Mouse (Mus musculus): ENCODE results near the gene Map3k6.

The Map3k6 gene

GRCm38 (mm10) chr4:133282656-133283055 is 42.0 kb downstream of the Map3k6 start:
- DNase-seq (ENCODE audit: low read depth, low spot score) = no peak

DNA sequence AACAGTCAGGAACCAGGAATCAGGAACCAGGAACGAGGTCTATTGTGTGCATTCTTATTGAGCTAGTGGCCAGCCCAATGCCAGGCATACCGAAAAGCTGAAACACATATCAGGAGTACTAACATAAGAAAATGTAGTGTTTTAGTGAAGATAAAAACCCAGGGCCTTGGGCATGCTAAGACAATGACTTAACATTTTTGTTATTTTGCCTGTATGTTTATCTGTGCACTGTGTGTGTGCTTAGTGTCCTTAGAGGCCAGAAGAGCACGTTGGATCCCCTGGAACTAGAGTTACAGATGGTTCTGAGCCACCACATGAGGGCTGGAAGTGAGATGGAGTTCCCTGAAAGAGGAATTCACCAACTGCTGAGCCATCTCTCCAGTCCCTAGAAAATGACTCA is 44.7 kb downstream of the Map3k6 start:
- DNase-seq (ENCODE audit: low read depth, low spot score) = peak; percentile 42

DNA sequence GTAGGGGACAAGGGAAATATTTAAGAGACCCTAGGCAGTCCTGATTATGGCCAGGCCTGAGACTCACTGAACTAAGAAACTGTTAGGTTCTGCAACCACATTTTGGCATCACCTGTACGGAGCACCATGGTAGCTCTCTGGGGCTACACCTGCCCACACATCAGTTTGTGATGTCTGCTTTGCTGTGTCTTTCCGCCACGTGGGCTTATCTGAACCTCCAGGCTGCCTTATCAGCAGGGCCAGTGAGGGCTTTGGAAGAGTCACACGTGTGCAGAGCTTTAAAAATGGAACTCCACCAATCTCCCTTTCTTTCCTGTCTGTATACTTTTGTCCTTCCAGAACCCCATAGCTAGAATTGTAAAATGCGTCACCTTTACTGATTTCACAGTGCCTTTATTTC is 45.3 kb downstream of the Map3k6 start:
- DNase-seq (ENCODE audit: low read depth, low spot score) = peak; percentile 88

DNA sequence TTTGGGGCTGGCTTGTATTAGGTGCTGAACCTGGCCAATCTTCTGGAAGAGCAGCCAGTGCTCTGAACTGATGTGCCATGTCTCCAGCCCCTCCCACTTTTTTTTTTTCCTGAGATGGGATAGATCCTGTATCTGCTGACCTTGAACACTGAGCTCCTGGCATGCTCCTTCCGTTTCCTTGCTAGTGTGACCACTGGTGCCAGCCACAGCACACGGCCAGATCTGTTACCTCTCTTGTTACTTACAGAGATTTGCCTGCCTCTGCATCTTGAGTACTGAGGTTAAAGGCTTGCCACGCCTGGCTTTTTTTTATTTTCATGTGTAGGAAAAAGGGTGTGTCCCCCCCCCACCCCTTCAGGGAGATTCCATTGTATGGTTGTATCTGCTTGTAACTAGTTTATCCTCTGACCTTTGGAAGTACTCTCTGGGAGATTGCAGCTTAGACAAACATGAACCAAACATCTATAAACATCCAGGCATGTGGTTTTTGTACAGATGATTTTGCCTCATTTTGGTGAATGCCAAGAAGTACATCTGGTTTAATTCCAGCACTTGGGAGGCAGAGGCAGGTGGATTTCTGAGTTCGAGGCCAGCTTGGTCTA is 46.0 kb downstream of the Map3k6 start:
- no peak for DNase-seq (ENCODE audit: low read depth, low spot score)

- DNase-seq (ENCODE audit: low read depth, low spot score) = peak; percentile 53
Observed at GRCm38 (mm10) chr4:133291255-133291654, 50.6 kb downstream of the Map3k6 start.

DNA sequence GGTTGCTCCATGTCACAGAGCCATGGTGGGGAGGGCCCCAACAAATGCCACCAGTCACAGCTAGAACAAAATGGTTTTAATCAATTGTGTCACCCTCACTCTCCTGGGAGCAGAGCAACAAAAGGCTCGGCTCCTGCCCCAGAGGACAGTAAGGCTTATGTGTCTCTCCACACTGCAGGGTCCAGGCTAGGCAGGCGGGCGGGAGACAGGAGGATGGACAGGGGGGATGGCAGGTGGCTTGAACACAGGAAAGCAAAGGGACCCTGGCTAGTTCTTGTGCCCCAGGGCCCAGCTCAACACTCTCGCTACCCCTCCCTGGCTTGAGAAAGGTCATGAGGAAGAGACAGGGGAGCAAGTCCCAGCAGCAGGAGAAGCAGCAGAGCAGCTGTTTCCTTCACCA is 51.8 kb downstream of the Map3k6 start:
- DNase-seq (ENCODE audit: low read depth, low spot score) = no peak

- no peak for DNase-seq (ENCODE audit: low read depth, low spot score)
Observed at GRCm38 (mm10) chr4:133292901-133293843, 52.6 kb downstream of the Map3k6 start.

DNA sequence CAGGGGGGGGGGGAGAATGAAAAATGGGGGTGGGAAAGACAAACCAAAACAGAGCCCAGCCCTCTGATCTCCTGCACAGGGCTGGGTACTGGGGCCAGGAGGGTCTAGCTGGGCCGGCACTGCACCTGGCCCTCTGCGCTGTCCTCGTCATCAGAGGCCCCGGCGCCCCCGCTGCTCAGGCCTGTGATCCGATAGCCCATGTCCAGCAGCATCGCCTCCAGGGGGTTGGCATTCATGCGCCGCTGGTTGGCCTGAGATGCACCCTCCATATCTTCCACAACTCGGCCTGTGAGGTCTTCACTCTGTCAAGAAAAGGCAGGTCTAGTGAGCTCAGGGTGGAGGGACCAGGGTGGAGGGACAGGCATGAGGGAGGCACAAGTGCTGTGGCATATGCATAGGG is 53.5 kb downstream of the Map3k6 start:
- DNase-seq (ENCODE audit: low read depth, low spot score) = no peak

- DNase-seq (ENCODE audit: low read depth, low spot score) = no peak
Observed at GRCm38 (mm10) chr4:133297360-133297759, 56.7 kb downstream of the Map3k6 start.

GRCm38 (mm10) chr4:133297801-133298238 is 57.2 kb downstream of the Map3k6 start:
- peak; percentile 42 for DNase-seq (ENCODE audit: low read depth, low spot score)

DNA sequence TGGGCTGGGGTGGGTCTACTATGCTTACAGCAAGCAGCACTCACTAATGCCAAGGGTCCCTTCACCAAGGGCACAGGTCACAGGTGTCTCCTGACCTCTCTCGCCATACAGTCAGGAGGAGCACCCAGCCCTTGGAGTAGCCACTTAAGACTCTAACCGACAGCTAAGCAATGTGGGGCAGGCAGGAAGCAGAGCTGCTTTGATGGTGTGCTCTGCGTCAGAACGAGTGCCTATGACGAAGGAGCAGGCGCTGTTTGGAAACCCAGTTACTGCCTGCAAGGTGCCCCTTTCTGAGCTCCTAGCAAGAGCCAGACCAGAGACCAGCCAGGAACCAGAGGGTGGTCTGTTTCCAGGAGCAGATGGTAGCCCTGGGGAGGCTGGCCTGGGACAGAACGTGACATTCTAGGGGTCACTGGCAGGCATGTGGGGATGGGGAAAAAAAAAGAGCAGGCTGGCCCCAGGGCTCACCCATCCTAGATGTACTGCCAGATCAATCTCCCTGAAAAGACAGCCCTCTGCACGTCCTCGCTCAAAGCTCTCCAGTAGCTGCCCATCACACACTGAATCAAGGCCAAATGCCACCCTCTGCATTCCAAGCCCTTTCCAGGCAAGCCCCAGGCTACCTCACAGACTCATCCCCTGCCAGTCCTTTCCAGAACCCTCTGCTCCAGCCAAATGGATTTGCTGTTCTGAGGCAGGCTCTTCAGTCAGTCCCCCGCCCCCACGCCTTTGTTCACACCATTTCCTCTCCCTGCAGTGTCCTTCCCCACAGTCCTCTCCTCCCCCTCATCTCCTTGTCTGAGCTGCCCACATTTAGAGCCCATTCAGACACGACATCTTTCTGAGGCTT is 58.1 kb downstream of the Map3k6 start:
- no peak for DNase-seq (ENCODE audit: low read depth, low spot score)

- no peak for DNase-seq (ENCODE audit: low read depth, low spot score)
Observed at GRCm38 (mm10) chr4:133299701-133300100, 59.1 kb downstream of the Map3k6 start.

GRCm38 (mm10) chr4:133300421-133300820 is 59.8 kb downstream of the Map3k6 start:
- DNase-seq (ENCODE audit: low read depth, low spot score) = no peak

- DNase-seq (ENCODE audit: low read depth, low spot score) = peak; percentile 61
Observed at GRCm38 (mm10) chr4:133301802-133302201, 61.2 kb downstream of the Map3k6 start.
